Mouse (Mus musculus): ENCODE data around the gene Cdc42ep5.
A peak's percentile ranks its signal among the peaks of the same experiment; 100 is the strongest.

The Cdc42ep5 gene

DNA sequence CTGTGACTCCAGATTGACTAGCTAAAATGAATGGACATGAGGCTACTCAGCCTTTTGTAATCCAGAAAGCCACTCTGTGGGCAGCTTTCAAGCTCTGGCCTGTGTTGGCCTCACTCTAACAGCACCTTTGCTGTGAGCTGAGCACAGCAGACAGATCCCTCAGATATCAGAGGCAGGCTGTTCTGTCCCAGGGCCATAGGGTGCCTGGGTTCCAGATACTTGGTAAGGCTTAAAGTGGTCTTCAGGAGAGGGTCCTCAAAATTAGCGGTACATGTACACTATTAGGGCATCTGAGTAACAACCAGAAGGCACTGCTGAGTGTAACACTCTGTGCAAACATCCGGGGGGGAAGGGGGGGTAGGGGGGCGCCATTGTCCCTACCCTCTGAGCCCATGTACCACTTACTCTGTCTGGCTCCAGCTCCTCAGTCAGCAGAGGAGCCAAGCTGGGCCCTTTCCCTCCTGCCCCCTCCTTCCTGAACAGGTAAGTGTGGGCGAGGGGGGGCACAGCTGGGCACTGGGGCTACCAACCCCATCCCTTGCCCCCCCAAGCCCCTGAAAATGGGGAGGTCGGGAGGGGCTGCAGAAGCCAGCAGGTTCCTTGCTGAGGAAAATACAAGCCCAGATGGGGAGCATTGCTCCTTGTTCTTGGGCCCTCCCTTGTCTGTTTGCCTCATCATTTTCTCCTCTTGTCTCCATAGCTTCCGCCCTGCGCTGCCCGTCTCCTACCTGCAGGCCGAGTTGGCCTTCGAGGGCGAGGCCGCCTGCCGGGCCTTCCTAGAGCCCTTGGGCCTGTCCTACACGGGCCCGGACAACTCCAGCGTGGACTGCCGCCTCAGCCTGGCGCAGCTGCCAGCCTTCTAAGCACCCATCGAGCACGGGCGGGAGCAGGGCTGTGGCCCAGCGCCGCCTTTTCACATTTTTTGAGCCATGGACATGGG, 18.1 kb downstream of the Cdc42ep5 start:
- no peak for DNase-seq (ENCODE audit: low read depth in 2 of 2, low spot score in 2 of 2)

DNA sequence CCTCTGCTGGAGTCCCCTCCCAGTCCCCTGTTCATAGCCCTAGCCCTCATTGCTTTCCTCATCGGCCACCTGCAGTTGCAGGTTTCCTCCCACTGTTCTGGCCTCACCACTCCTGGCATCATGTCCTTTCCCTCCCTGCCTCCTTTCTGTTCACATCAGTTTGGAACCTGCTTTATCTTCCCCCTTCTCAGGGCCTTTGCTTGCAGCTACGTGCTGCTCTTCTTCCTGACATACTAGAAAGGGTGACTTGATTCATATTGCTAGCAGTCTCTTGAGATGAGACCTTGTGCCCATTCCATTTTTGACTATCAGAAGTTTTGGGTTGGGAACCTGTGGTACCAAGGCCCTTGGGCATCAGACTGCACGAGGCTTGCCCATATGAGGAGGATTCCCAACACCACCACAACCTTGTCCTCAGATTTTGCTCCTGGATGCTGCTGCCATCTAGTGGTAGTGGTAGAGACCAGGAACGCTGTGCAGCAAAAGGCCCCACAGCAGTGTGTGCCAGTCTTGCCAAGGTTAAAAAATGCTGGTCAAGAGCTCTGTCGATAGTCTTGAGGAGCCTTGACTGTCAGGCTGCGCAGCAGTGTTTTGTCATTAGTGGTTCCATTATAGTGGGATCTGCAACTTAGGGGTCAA, 19.0 kb downstream of the Cdc42ep5 start:
- peak in 1 of 2 experiments; percentile 54 for DNase-seq (ENCODE audit: low read depth in 2 of 2, low spot score in 2 of 2)

DNA sequence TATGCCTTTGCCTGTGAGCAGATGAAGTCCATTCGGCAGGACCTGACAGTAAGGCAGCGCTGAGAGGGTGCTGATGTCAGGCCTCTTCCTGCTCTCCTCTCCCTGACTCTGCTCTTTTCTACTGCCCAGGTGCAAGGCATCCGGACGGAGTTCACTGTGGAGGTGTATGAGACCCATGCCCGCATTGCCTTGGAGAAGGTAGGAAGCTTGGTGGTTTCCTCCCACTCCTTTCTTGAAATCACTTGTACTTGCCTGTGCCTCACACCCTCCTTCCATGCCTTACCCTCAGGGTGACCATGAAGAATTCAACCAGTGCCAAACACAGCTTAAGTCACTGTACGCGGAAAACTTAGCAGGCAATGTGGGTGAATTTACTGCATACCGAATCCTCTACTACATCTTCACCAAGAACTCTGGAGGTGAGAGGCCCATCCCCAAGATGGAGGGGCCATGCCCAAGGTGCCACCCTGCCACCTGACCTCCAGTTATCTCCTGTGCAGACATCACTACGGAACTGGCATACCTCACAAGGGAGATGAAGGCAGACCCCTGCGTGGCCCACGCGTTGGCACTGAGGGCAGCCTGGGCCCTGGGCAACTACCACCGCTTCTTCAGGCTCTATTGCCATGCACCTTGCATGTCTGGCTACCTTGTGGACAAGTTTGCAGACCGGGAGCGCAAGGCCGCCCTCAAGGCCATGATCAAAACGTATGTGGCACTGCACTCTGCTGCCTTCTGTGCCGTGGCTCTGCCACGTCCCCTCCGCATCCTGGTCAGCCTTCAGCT, 19.7 kb downstream of the Cdc42ep5 start:
- DNase-seq (ENCODE audit: low read depth in 2 of 2, low spot score in 2 of 2), result no peak

GRCm38 (mm10) chr7:4144046-4144445, 20.6 kb downstream of the Cdc42ep5 start:
- DNase-seq (ENCODE audit: low read depth in 2 of 2, low spot score in 2 of 2), result no peak

DNA sequence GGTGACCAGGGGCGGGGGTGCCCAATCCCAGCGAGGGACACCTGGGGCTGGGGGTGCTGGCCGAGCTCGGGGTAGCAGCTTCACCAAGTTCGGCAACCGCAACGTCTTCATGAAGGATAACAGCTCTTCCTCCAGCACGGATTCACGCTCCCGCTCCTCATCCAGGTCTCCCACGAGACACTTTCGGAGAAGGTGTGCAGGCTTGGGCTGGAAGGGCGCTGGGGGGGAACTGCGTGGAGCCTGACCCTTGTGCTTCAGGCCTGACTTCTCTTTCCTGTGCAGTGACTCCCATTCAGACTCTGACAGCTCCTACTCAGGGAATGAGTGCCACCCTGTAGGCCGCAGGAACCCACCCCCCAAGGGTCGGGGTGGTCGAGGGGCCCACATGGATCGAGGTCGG, 21.2 kb downstream of the Cdc42ep5 start:
- no peak for DNase-seq (ENCODE audit: low read depth in 2 of 2, low spot score in 2 of 2)

DNA sequence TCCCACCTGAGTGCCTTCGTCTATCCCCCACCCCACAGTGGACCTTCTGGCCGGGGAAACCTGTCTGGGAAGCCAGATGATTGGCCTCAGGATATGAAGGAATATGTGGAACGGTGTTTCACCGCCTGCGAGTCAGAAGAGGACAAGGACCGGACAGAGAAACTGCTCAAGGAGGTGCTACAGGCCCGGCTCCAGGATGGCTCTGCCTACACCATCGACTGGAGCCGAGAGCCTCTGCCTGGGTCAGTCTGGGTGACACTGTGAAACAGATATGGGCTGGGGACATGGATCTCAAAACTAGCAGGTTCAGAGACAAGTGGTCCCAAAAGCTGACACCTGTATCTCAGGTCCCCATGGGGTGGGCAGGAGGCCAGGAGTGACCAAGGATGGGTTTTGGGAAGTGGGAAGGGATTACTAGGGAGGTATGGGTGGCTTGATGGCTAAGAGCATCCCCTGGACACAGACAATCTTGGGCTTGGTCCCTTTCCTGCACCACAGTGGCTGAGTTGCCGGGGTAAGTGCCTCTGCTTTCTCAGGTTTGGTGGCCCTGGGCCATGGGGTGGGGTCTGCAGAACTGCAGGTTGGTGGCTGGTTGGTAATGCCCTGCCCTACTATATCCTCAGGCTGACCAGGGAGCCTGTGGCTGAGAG, 21.7 kb downstream of the Cdc42ep5 start:
- DNase-seq (ENCODE audit: low read depth in 2 of 2, low spot score in 2 of 2), result no peak

GRCm38 (mm10) chr7:4141648-4142325, 22.9 kb downstream of the Cdc42ep5 start:
- DNase-seq (ENCODE audit: low read depth in 2 of 2, low spot score in 2 of 2), result no peak

- DNase-seq (ENCODE audit: low read depth in 2 of 2, low spot score in 2 of 2), result no peak
Observed at GRCm38 (mm10) chr7:4139391-4139790, 25.3 kb downstream of the Cdc42ep5 start.

GRCm38 (mm10) chr7:4138671-4139070, 26.0 kb downstream of the Cdc42ep5 start:
- no peak for DNase-seq (ENCODE audit: low read depth in 2 of 2, low spot score in 2 of 2)

GRCm38 (mm10) chr7:4138181-4138580, 26.5 kb downstream of the Cdc42ep5 start:
- DNase-seq (ENCODE audit: low read depth in 2 of 2, low spot score in 2 of 2), result no peak

GRCm38 (mm10) chr7:4137746-4138145, 26.9 kb downstream of the Cdc42ep5 start:
- no peak for DNase-seq (ENCODE audit: low read depth in 2 of 2, low spot score in 2 of 2)

DNA sequence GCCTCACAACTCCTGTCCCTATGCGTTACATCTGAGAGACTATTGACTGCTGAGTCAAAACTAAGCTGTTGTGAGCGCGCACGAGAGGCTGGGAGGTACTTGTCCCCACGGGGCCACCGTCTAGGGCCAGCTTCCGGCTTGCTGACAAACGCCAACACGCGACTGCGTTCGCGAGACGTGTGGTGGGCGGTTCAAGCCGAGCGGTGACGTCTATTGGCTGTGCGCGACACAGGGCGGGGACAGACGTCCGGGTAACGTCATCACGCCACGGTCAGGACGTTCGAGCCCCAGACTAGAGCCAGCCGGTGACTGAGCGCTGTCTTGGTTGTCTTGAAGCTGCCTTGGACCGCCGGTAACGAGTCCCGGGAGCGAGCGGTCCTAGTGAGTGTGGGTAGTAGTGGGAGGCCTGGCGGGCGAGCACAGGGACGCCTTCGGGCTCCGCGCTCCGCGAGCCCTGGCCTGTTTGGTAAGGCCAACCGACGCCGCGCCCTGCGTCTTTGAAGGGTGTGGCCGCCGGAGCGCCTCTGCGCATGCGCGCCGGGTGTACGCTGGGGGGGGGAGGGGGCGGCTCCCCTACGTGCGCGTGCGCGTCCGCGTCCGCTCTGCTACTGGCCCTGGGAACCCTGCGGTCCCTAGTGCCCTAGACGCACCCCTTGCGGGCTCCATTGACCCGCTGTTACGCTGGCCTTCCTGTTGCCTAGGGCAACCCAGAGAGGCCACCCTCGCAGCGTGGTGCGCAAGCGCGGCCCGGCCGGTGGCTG, 27.7 kb downstream of the Cdc42ep5 start, which contains the start of gene Leng8:
Gene Leng8 (plus strand): TSS at position 269 of the 761 bp plus-strand sequence.
- DNase-seq (ENCODE audit: low read depth in 2 of 2, low spot score in 2 of 2), result peak; percentile 98 to 99

DNA sequence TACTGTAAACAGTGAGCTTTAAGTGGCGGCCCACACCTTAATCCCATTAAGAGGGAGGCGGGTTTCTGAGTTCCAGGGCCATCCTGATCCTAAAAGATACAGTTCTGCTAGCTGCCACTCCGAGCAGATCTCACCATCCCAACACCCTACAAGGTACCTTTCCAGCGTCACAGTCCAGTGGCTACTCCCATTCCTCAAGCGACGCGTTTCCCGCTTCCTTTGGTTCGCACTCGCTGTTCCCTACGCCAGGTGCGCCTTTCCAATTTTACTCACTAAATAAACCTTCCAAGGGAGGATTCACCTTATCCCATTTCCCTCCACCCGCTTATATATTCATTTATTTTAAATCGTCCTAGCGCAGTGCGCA, 28.3 kb downstream of the Cdc42ep5 start:
- no peak for DNase-seq (ENCODE audit: low read depth in 2 of 2, low spot score in 2 of 2)

DNA sequence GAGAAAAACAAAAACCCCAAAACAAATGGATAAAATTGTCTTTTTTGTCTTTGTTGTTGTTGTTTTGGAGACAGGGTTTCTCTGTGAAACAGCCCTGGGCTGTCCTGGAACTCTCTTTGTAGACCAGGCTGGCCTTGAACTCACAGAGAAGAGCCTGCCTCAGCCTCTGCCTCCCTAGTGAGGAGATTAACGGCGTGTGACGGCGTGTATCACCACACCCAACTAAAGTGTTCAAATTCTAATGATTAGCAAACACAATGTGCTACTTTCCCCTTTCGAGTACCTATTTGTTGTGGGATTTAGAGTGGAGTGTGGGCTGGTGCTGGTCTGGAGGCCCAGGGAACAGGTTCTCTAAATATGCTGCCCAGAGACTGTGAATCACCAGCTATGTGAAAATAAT, 29.7 kb downstream of the Cdc42ep5 start:
- DNase-seq (ENCODE audit: low read depth in 2 of 2, low spot score in 2 of 2), result no peak

- no peak for DNase-seq (ENCODE audit: low read depth in 2 of 2, low spot score in 2 of 2)
Observed at GRCm38 (mm10) chr7:4132998-4133397, 31.7 kb downstream of the Cdc42ep5 start.

- DNase-seq (ENCODE audit: low read depth in 2 of 2, low spot score in 2 of 2), result no peak
Observed at GRCm38 (mm10) chr7:4132581-4132980, 32.1 kb downstream of the Cdc42ep5 start.

- DNase-seq (ENCODE audit: low read depth in 2 of 2, low spot score in 2 of 2), result no peak
Observed at GRCm38 (mm10) chr7:4131964-4132363, 32.7 kb downstream of the Cdc42ep5 start.

GRCm38 (mm10) chr7:4130686-4131452, 33.8 kb downstream of the Cdc42ep5 start:
- peak; percentile 72 to 79 for DNase-seq (ENCODE audit: low read depth in 2 of 2, low spot score in 2 of 2)

DNA sequence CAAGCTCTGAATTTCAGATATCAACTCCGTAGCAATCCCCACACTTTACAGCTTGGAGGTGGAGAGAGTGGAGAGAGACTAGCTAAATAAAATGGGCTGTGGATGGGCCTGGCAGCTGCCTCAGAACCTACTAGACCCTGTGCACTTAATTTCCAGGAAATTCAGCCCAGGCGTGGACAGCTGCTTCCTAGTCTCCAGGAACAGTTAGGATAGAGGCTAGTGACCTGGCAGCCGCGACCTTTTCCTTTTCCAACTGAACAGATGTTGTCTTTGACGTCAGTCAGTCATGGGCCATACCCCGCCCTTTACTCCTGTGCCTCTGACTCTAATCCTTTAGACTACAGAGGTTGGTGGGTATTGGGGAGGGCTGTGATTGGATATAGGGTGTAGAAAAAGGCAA, 35.8 kb downstream of the Cdc42ep5 start:
- DNase-seq (ENCODE audit: low read depth in 2 of 2, low spot score in 2 of 2), result no peak
